ENCODE assay signal across 30 mouse cellular contexts in genomic region chr8:104721166-104721565, GRCm38 (mm10). TPM values are rescaled to one million over a fixed set of nuclear protein-coding genes. Genes with fewer than 3 reads are reported as not detected.
DNase-seq lines count a peak whose midpoint lies in the region; ATAC-seq and TF ChIP-seq lines count a peak whose summit lies in the region.
"Had no signal": no experiment of that assay in that cellular context is flagged by ENCODE, and none has a peak within 500 bp of the region (broad histone marks: within the 10 kb centered on the region; RNA-seq: fewer than 3 reads in every experiment).

No protein-coding gene starts in this region.

- H3K27me3 ChIP-seq in CH12.LX (replicated peaks), result peaks cover 2% of the 10 kb centered on the region
- H3K27me3 ChIP-seq in splenic B cell, adult 2 months (ENCODE audit: control insufficient read depth, insufficient read depth, low read length, poor library complexity, severe bottlenecking), result no peaks in the 10 kb centered on the region
- no peaks in the 10 kb centered on the region for H3K27me3 ChIP-seq in forebrain, postnatal 0 days (ENCODE audit: insufficient read depth, low read length)
- H3K27me3 ChIP-seq: embryonic facial prominence, embryonic 13.5 days; embryonic facial prominence, embryonic 15.5 days; forebrain, embryonic 12.5 days had no signal

- WGBS in forebrain, postnatal 0 days, result 89% methylated on average over 8 of the region's 8 CpGs

- H3K4me3 ChIP-seq in CH12.LX (replicated peaks in 1 of 3; ENCODE audit: low read depth in 2 of 3, low read length in 2 of 3, poor library complexity in 1 of 3), result no peak overlapping the region
- H3K4me3 ChIP-seq in forebrain, postnatal 0 days (ENCODE audit: low read depth, low read length), result no peak overlapping the region
- H3K4me3 ChIP-seq: embryonic facial prominence, embryonic 13.5 days; embryonic facial prominence, embryonic 15.5 days; erythroblast, embryonic 14.5 days; forebrain, embryonic 10.5 days; forebrain, embryonic 12.5 days had no signal

- no peak overlapping the region for H3K27ac ChIP-seq in CH12.LX (ENCODE audit: insufficient read depth, low read depth)
- H3K27ac ChIP-seq in forebrain, postnatal 0 days (ENCODE audit: low read depth, low read length), result no peak overlapping the region
- H3K27ac ChIP-seq: embryonic facial prominence, embryonic 13.5 days; embryonic facial prominence, embryonic 15.5 days; forebrain, embryonic 10.5 days; forebrain, embryonic 12.5 days had no signal

- TF ChIP-seq RAD21 in CH12.LX (IDR thresholded peaks at IDR 0.05; ENCODE audit: low read depth, low read length), result no peak

- TF ChIP-seq POLR2A in CH12.LX (IDR thresholded peaks at IDR 0.05; ENCODE audit: low read depth, low read length), result no peak

- H3K9ac ChIP-seq in CH12.LX (ENCODE audit: insufficient read depth, low read depth), result peak overlapping the region; percentile 55
- no peak overlapping the region for H3K9ac ChIP-seq in forebrain, postnatal 0 days
- H3K9ac ChIP-seq: embryonic facial prominence, embryonic 13.5 days; embryonic facial prominence, embryonic 15.5 days; forebrain, embryonic 12.5 days had no signal

- TF ChIP-seq CTCF in CH12.LX (conservative IDR thresholded peaks at IDR 0.05 in 1 of 2, IDR thresholded peaks at IDR 0.05 in 1 of 2; ENCODE audit: low read depth in 2 of 2, low read length in 2 of 2), result no peak
- no peak for TF ChIP-seq CTCF in forebrain, postnatal 0 days (IDR thresholded peaks at IDR 0.05; ENCODE audit: low read depth)

- dilution Hi-C loops in CH12.LX (cut with MboI; ENCODE audit: extremely low pct_ligation_motif_present, extremely low pct_unique_long_range_greater_than_20kb, low sequenced_read_pairs), result no loop called here

- H3K79me2 ChIP-seq in CH12.LX (replicated peaks; ENCODE audit: control insufficient read depth, extremely low read depth, insufficient read depth, poor library complexity, severe bottlenecking), result no peaks in the 10 kb centered on the region

- H3K9me3 ChIP-seq in CH12.LX (replicated peaks; ENCODE audit: low read length), result no peaks in the 10 kb centered on the region
- no peaks in the 10 kb centered on the region for H3K9me3 ChIP-seq in forebrain, postnatal 0 days (ENCODE audit: low read length)
- H3K9me3 ChIP-seq: embryonic facial prominence, embryonic 13.5 days; embryonic facial prominence, embryonic 15.5 days; forebrain, embryonic 10.5 days; forebrain, embryonic 12.5 days had no signal

- ATAC-seq in forebrain, postnatal 0 days, result no peak
- ATAC-seq: forebrain, embryonic 14.5 days; forebrain, embryonic 16.5 days; Patski had no signal

- H3K36me3 ChIP-seq in CH12.LX (replicated peaks in 1 of 2; ENCODE audit: control insufficient read depth in 1 of 2, insufficient read depth in 1 of 2, low read length in 1 of 2), result no peaks in the 10 kb centered on the region
- H3K36me3 ChIP-seq in splenic B cell, adult 2 months (ENCODE audit: control insufficient read depth, insufficient read depth, low read length, poor library complexity, severe bottlenecking), result no peaks in the 10 kb centered on the region
- H3K36me3 ChIP-seq in forebrain, postnatal 0 days (ENCODE audit: insufficient read depth), result no peaks in the 10 kb centered on the region
- H3K36me3 ChIP-seq: embryonic facial prominence, embryonic 13.5 days; embryonic facial prominence, embryonic 15.5 days; forebrain, embryonic 10.5 days; forebrain, embryonic 12.5 days had no signal

- TF ChIP-seq EP300 in CH12.LX (IDR thresholded peaks at IDR 0.05; ENCODE audit: low read length), result no peak

- H3K4me1 ChIP-seq in CH12.LX (ENCODE audit: control insufficient read depth in 1 of 2, insufficient read depth in 2 of 2), result peaks cover 2 to 16% of the 10 kb centered on the region in 2 experiments; a peak in 3 of 4 replicates
- H3K4me1 ChIP-seq in forebrain, postnatal 0 days (ENCODE audit: insufficient read depth), result no peaks in the 10 kb centered on the region
- H3K4me1 ChIP-seq: embryonic facial prominence, embryonic 13.5 days; embryonic facial prominence, embryonic 15.5 days; forebrain, embryonic 10.5 days; forebrain, embryonic 12.5 days had no signal

- peak overlapping the region; percentile 97 for H3K4me2 ChIP-seq in CH12.LX (ENCODE audit: insufficient read depth, low read depth, poor library complexity, severe bottlenecking)
- no peak overlapping the region for H3K4me2 ChIP-seq in forebrain, postnatal 0 days (ENCODE audit: low read depth)
- H3K4me2 ChIP-seq: embryonic facial prominence, embryonic 13.5 days; embryonic facial prominence, embryonic 15.5 days; forebrain, embryonic 12.5 days had no signal

- in situ Hi-C loops in CH12.LX (cut with MboI; ENCODE audit: low pct_ligation_motif_present, low pct_unique_long_range_greater_than_20kb, low sequenced_read_pairs), result no loop called here

- peak; percentile 28 for DNase-seq in heart, adult 11 months
- DNase-seq in heart, adult 18-20 months, result no peak
- DNase-seq in CH12.LX (ENCODE audit: extremely low read depth), result peak; percentile 55
- peak; percentile 11 for DNase-seq in splenic B cell, adult 2 months (ENCODE audit: low read depth, low spot score)
- DNase-seq in Muller cell, postnatal 12 days (ENCODE audit: inconsistent ontology term), result no peak
- no peak for DNase-seq in forebrain, postnatal 0 days
- DNase-seq: adrenal gland, adult 2 months; adrenal gland, postnatal 10 days; adrenal gland, postnatal 25 days; cerebellum, adult 11 months; cerebellum, adult 18-20 months; cerebellum, adult 8-10 months; cerebellum, adult 9-11 months; cerebellum, postnatal 14 days; cerebellum, postnatal 36 days; embryo, embryonic 11 days had no signal

TF ChIP-seq in CH12.LX, 34 proteins besides CTCF, POLR2A, EP300 and RAD21:
- TF ChIP-seq CHD2 (IDR thresholded peaks at IDR 0.05; ENCODE audit: low read length) (peak; percentile 51), POLR2AphosphoS2 (IDR thresholded peaks at IDR 0.05; ENCODE audit: low read depth, low read length) (no peak), KAT2A (IDR thresholded peaks at IDR 0.05; ENCODE audit: insufficient replicate concordance, low read length) (no peak)
TF ChIP-seq in CH12.LX: peak in this region for 1.

RNA-seq across cellular contexts. Expression of gene Ces2a, which starts 12.6 kb away (rescaled TPM):
- not detected for total RNA-seq in heart, adult 18-20 months (2021)
- total RNA-seq in CH12.LX (2012; rRNA removed), result not detected in 2 replicates
- total RNA-seq in CH12.LX (2014; rRNA removed), result not detected in 2 replicates
- polyA plus RNA-seq in CH12.LX (2012; ENCODE audit: insufficient read length, low read depth), result not detected in 2 replicates
- total RNA-seq in forebrain, postnatal 0 days (2014; rRNA removed), result not detected in 2 replicates
- not detected in 2 replicates for polyA plus RNA-seq in forebrain, postnatal 0 days (2015; fragmentation: Nextera tagmentation; extraction: Ambion mirVana)
- total RNA-seq: adrenal gland, postnatal 25 days; common myeloid progenitor, adult 5-6 weeks; ES-E14; MEL had no signal
- polyA plus RNA-seq: brain, embryonic 14.5 days; C2C12; embryonic facial prominence, embryonic 11.5 days; embryonic facial prominence, embryonic 13.5 days; embryonic facial prominence, embryonic 15.5 days; erythroblast, embryonic 14.5 days; forebrain, embryonic 10.5 days; forebrain, embryonic 12.5 days; forebrain, embryonic 14.5 days; forebrain, embryonic 16.5 days; Patski had no signal

Comparison
In these comparisons a context has a peak if more than half of its experiments do, and no peak if none do; other contexts are left out.
1. DNase-seq: peak in heart, adult 11 months (single experiment), CH12.LX (single experiment) and splenic B cell, adult 2 months (single experiment); none in heart, adult 18-20 months (0 of 2), Muller cell, postnatal 12 days (single experiment) and forebrain, postnatal 0 days (single experiment).